Mouse (Mus musculus) heart, embryonic 11.5 days (tissue): ENCODE measurements around the gene Hbb-bs. TPM values are rescaled to one million over a fixed set of nuclear protein-coding genes. Genes with fewer than 3 reads are reported as not detected.
"Not testable (repeated sequence)": the region's sequence is repeated elsewhere in the genome, so short reads cannot be mapped to it uniquely, and the experiment has no call there.

Experiments used
- ATAC-seq: fragments of 200-750 bp; cut with Nextera tagmentation; replicated peaks from 2 replicates; pipeline ENCODE4 v1.8.0; 2017; ENCODE audit warnings: moderate library complexity; ENCODE audit not compliant: insufficient number of reproducible peaks, low FRiP score, low TSS enrichment
- H3K27ac ChIP-seq: fragments of 300-500 bp; sonication (generic); 2 replicates; pipeline ENCODE4 v1.5.1; 2014; ENCODE audit warnings: mild to moderate bottlenecking, low read depth, low read length
- H3K27me3 ChIP-seq: fragments of 300-500 bp; sonication (generic); 2 replicates; pipeline ENCODE4 v1.6.1; 2014; ENCODE audit warnings: mild to moderate bottlenecking, low read length, mixed read lengths; ENCODE audit not compliant: control insufficient read depth, insufficient read depth
- H3K36me3 ChIP-seq: fragments of 300-500 bp; sonication (generic); 2 replicates; pipeline ENCODE4 v1.6.1; 2014; ENCODE audit warnings: mild to moderate bottlenecking, low read length, moderate library complexity, mixed read lengths; ENCODE audit not compliant: control insufficient read depth, insufficient read depth
- H3K4me1 ChIP-seq: fragments of 300-500 bp; sonication (generic); 2 replicates; pipeline ENCODE4 v1.6.1; 2014; ENCODE audit warnings: low read length; ENCODE audit not compliant: control insufficient read depth, insufficient read depth
- H3K4me2 ChIP-seq: fragments of 300-500 bp; sonication (generic); 2 replicates; pipeline ENCODE4 v1.6.1; 2014; ENCODE audit warnings: mild to moderate bottlenecking, moderate library complexity
- H3K4me3 ChIP-seq: fragments of 300-500 bp; sonication (generic); 2 replicates; pipeline ENCODE4 v1.5.1; 2014; ENCODE audit warnings: low read depth, low read length
- H3K9ac ChIP-seq: fragments of 300-500 bp; sonication (generic); 2 replicates; pipeline ENCODE4 v1.6.1; 2014; ENCODE audit warnings: mild to moderate bottlenecking, low read depth, low read length, moderate library complexity
- H3K9me3 ChIP-seq: fragments of 300-500 bp; sonication (generic); replicated peaks from 2 replicates; pipeline ENCODE4 v1.6.1; 2016; ENCODE audit warnings: low read length; ENCODE audit not compliant: control insufficient read depth
- WGBS: fragments of 180-500 bp; shearing (Covaris S2); extraction: QIAGEN DNeasy Blood & Tissue Kit; methylation state at CpG from one replicate; pipeline ENCODE4 v1.1.7; 2014; ENCODE audit not compliant: insufficient replicate concordance; 5-methylcytosine and 5-hydroxymethylcytosine counted together
- polyA plus RNA-seq: library from polyadenylated mRNA; unstranded; fragments of >200 nt; fragmentation: Nextera tagmentation; extraction: Ambion mirVana; gene quantifications from 2 replicates; pipeline ENCODE4 v1.2.1, GENCODE M21; 2014

The Hbb-bs gene
- polyA plus RNA-seq, 1 experiment from 2014 or later: 1,123 TPM

DNA sequence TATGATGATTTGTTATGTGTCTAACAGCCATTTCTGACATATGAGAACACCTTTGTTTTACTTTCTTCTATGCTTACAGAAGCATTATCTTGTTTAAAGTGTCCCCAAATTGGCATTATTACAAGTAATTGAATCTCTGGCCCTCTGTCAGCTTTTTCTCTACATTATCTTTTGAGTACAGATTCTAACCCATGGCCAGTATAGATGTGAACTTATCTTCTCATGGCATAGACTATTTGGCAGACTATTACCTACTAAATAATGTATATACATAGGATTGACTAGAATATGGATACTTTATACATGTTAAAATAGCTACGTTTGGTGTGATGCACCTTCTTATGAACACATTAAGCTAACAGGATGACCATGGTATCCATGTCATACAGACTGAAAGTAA is 26.8 kb upstream of the Hbb-bs start:
- H3K27ac ChIP-seq: peak overlapping the region; percentile 57; the same call in 1 of the 2 replicates
- 58% methylated on average over 1 of the region's 1 CpGs for WGBS

GRCm38 (mm10) chr7:103853090-103853489 is 25.2 kb upstream of the Hbb-bs start, which contains the start of gene Hbb-y:
Gene Hbb-y (minus strand): TSS chr7:103853216.
- Histone ChIP-seq H3K4me2 (no peak within 1 kb of the TSS; the same call in 1 of the 2 replicates), H3K4me3 (peak within 1 kb of the TSS; percentile 10; the same call in 1 of the 2 replicates), H3K9ac (peak within 1 kb of the TSS; percentile 49; the same call in 1 of the 2 replicates), H3K4me1 (no peaks in the 10 kb centered on the region), H3K36me3 (no peaks in the 10 kb centered on the region), H3K27me3 (no peaks in the 10 kb centered on the region), H3K9me3 (no peaks in the 10 kb centered on the region), H3K27ac (peak within 1 kb of the TSS; percentile 77)
- peak; percentile 85 for ATAC-seq
- WGBS: 58% methylated on average over 2 of the region's 2 CpGs

More for the DNA sequence above, 26.8 kb upstream of the Hbb-bs start:
- H3K36me3 ChIP-seq: no peaks in the 10 kb centered on the region
- no peak overlapping the region for H3K4me2 ChIP-seq
- H3K4me1 ChIP-seq: no peaks in the 10 kb centered on the region
- ATAC-seq: no peak
- H3K27me3 ChIP-seq: no peaks in the 10 kb centered on the region
- no peaks in the 10 kb centered on the region for H3K9me3 ChIP-seq
- H3K9ac ChIP-seq: no peak overlapping the region
- H3K4me3 ChIP-seq: no peak overlapping the region

GRCm38 (mm10) chr7:103844525-103845325 is 16.8 kb upstream of the Hbb-bs start:
- Histone ChIP-seq H3K4me2 (peak overlapping the region; percentile 35), H3K36me3 (no peaks in the 10 kb centered on the region), H3K4me1 (no peaks in the 10 kb centered on the region), H3K27ac (0 out of 2 replicates have a peak overlapping the region, but pooled peaks have one; percentile 22), H3K9me3 (no peaks in the 10 kb centered on the region), H3K9ac (no peak overlapping the region), H3K27me3 (no peaks in the 10 kb centered on the region), H3K4me3 (no peak overlapping the region)
- ATAC-seq: no peak
- WGBS: 35% methylated on average over 2 of the region's 2 CpGs

DNA sequence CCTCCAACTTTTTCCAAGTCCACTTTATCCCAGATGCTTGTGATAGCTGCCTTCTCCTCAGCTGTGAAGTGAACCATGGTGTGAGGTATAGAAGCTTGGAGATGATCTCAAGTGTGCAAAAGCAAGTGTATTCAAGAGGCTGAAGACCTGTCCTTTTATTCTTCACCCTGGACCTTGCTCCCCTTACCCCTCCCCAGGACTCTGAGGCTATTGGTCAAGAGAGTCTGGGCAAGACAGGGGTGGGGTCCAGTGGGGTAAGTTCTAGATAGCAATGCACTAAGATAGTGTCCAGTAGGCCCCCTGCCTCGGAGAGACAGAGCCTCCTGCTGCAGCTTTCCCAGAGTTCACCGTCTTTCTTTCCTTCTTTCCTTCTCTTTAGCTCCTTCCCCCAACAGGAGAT is 15.1 kb upstream of the Hbb-bs start, which contains the start of gene Hbb-bh1:
Gene Hbb-bh1, minus strand, starts transcription at position 131 of the 400 bp plus-strand sequence.
- WGBS: 61% methylated on average over 2 of the region's 2 CpGs
- peak within 1 kb of the TSS; percentile 34 for H3K4me2 ChIP-seq
- no peaks in the 10 kb centered on the region for H3K27me3 ChIP-seq
- peak within 1 kb of the TSS; percentile 32 for H3K4me3 ChIP-seq
- H3K9me3 ChIP-seq: no peaks in the 10 kb centered on the region
- peak within 1 kb of the TSS; percentile 34 for H3K9ac ChIP-seq
- H3K4me1 ChIP-seq: no peaks in the 10 kb centered on the region
- peak within 1 kb of the TSS; percentile 70 for H3K27ac ChIP-seq
- H3K36me3 ChIP-seq: no peaks in the 10 kb centered on the region
- ATAC-seq: peak; percentile 89

- WGBS: 62% methylated on average over 3 of the region's 3 CpGs
- peak within 1 kb of the TSS; percentile 32; the same call in 1 of the 2 replicates for H3K4me3 ChIP-seq
- H3K9me3 ChIP-seq: no peaks in the 10 kb centered on the region
- no peaks in the 10 kb centered on the region for H3K4me1 ChIP-seq
- no peak within 1 kb of the TSS for H3K4me2 ChIP-seq
- peak within 1 kb of the TSS; percentile 41; the same call in 1 of the 2 replicates for H3K27ac ChIP-seq
- H3K36me3 ChIP-seq: no peaks in the 10 kb centered on the region
- H3K9ac ChIP-seq: no peak within 1 kb of the TSS
- ATAC-seq: peak; percentile 18; the same call in 1 of the 2 replicates
- no peaks in the 10 kb centered on the region for H3K27me3 ChIP-seq
Observed at GRCm38 (mm10) chr7:103840268-103840667, 12.4 kb upstream of the Hbb-bs start, which contains the start of gene Hbb-bh2. Gene Hbb-bh2 (minus strand): TSS chr7:103840520.

- not testable (repeated sequence) for H3K9me3 ChIP-seq, H3K27ac ChIP-seq, H3K4me2 ChIP-seq, H3K36me3 ChIP-seq, H3K4me1 ChIP-seq, ATAC-seq, H3K9ac ChIP-seq, H3K4me3 ChIP-seq, H3K27me3 ChIP-seq
- no CpG with 5 or more reads among the region's 2 CpGs for WGBS
Observed at GRCm38 (mm10) chr7:103827139-103827538, 757 bp downstream of the Hbb-bs start.

- H3K27ac ChIP-seq: no peak overlapping the region
- 61% methylated on average over 3 of the region's 3 CpGs for WGBS
Observed at GRCm38 (mm10) chr7:103826255-103826887, 1.5 kb downstream of the Hbb-bs start.

DNA sequence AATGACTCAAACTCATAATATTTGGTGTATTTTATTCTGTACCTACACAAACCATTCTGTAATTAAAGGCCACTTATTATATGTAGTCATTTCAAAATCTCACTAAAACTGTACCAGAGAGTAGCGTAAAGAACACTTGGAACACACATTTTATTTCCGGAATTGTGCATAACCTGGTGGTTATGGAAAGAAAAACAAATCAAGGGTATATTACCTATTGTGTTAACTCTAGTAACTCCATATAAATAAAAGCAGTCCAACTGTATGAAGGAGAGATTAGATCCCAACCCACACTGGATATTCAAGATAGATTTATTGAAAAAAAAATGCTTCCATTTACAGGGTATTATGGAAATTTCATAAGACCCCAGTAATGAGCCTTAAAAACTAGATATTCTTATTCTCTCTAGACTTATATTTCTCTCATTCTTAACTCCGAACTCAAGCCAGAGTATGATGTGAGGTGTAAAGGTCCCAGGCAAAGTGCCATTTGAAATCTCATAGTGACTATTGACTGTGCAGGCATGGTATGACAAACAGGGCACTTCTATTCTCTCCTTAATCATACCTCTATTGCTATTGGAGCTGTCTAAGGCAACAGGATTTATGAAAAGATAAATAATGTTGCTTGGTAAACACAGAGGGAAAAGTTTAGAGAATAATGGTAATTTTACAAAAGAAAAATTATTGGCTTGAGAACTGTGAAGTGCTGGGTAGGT is 2.2 kb downstream of the Hbb-bs start:
- Histone ChIP-seq H3K9me3 (no peaks in the 10 kb centered on the region), H3K4me2 (no peak overlapping the region), H3K4me1 (no peaks in the 10 kb centered on the region), H3K27ac (no peak overlapping the region), H3K4me3 (no peak overlapping the region), H3K27me3 (no peaks in the 10 kb centered on the region), H3K9ac (no peak overlapping the region), H3K36me3 (no peaks in the 10 kb centered on the region)
- 92% methylated on average over 3 of the region's 3 CpGs for WGBS
- no peak for ATAC-seq

More at GRCm38 (mm10) chr7:103826255-103826887, 1.5 kb downstream of the Hbb-bs start:
- no peaks in the 10 kb centered on the region for H3K27me3 ChIP-seq
- no peak for ATAC-seq
- H3K4me3 ChIP-seq: no peak overlapping the region
- H3K4me2 ChIP-seq: no peak overlapping the region
- no peaks in the 10 kb centered on the region for H3K4me1 ChIP-seq
- no peak overlapping the region for H3K9ac ChIP-seq
- no peaks in the 10 kb centered on the region for H3K9me3 ChIP-seq
- H3K36me3 ChIP-seq: no peaks in the 10 kb centered on the region
